Mouse (Mus musculus) ES-Bruce4 (cell line): ENCODE results near the gene Sept9. TPM values are rescaled to one million over a fixed set of nuclear protein-coding genes. Genes with fewer than 3 reads are reported as not detected.

Source experiments
- H3K27ac ChIP-seq: 2 replicates; pipeline ENCODE4 v1.5.1; 2012; ENCODE audit warnings: low read length, inconsistent platforms; ENCODE audit not compliant: insufficient read depth
- H3K27me3 ChIP-seq: 2 replicates; pipeline ENCODE4 v1.6.1; 2012; ENCODE audit warnings: mild to moderate bottlenecking, low read length, inconsistent platforms; ENCODE audit not compliant: control insufficient read depth, poor library complexity, insufficient read depth, severe bottlenecking
- H3K36me3 ChIP-seq: 2 replicates; pipeline ENCODE4 v1.6.1; 2012; ENCODE audit warnings: inconsistent platforms, mild to moderate bottlenecking, low read length, moderate library complexity; ENCODE audit not compliant: control insufficient read depth, poor library complexity, insufficient read depth, severe bottlenecking
- H3K4me1 ChIP-seq: one replicate; pipeline ENCODE4 v1.8.1; 2011; ENCODE audit warnings: low read length; ENCODE audit not compliant: control insufficient read depth, insufficient read depth
- H3K4me3 ChIP-seq: 2 replicates; pipeline ENCODE4 v1.5.1; 2011; ENCODE audit warnings: low read depth, mild to moderate bottlenecking, low read length
- H3K9ac ChIP-seq: 2 replicates; pipeline ENCODE4 v1.6.1; 2012; ENCODE audit warnings: low read depth, mild to moderate bottlenecking, inconsistent platforms; ENCODE audit not compliant: poor library complexity, severe bottlenecking
- H3K9me3 ChIP-seq: replicated peaks from 2 replicates; pipeline ENCODE4 v1.6.1; 2012; ENCODE audit warnings: mild to moderate bottlenecking, low read length, inconsistent platforms; ENCODE audit not compliant: control insufficient read depth, poor library complexity, insufficient read depth, severe bottlenecking
- CTCF ChIP-seq: IDR thresholded peaks from one replicate; pipeline ENCODE4 v1.8.1; 2011; ENCODE audit warnings: low read depth, low read length
- EP300 ChIP-seq: IDR thresholded peaks from 2 replicates; pipeline ENCODE4 v1.6.1; 2011; ENCODE audit warnings: low read depth, low read length; ENCODE audit not compliant: insufficient read depth
- POLR2A ChIP-seq: IDR thresholded peaks from one replicate; pipeline ENCODE4 v1.8.1; 2011; ENCODE audit warnings: low read length; ENCODE audit not compliant: insufficient read depth
- polyA plus RNA-seq: library from polyadenylated mRNA; stranded (reverse); fragments of >200 nt; gene quantifications from 2 replicates; pipeline ENCODE4 v1.2.4, GENCODE M21; 2011; ENCODE audit warnings: low read depth; ENCODE audit not compliant: missing spikeins, insufficient read depth, insufficient read length

Gene Sept9
- polyA plus RNA-seq, 1 experiment: 123 TPM

- Histone ChIP-seq H3K9me3 (no peaks in the 10 kb centered on the region), H3K4me3 (no peak overlapping the region), H3K9ac (no peak overlapping the region), H3K4me1 (no peaks in the 10 kb centered on the region), H3K36me3 (peaks cover 6% of the 10 kb centered on the region; the same call in 1 of the 2 replicates), H3K27me3 (no peaks in the 10 kb centered on the region), H3K27ac (peak overlapping the region; percentile 36; the same call in 1 of the 2 replicates)
- TF ChIP-seq POLR2A: no peak
- TF ChIP-seq CTCF: no peak
- no peak for TF ChIP-seq EP300
Measured at GRCm38 (mm10) chr11:117359161-117359560, 159.7 kb downstream of the Sept9 start.

GRCm38 (mm10) chr11:117359870-117360269 is 160.4 kb downstream of the Sept9 start:
- no peak overlapping the region for H3K4me3 ChIP-seq
- TF ChIP-seq POLR2A: no peak
- peak; percentile 94 for TF ChIP-seq CTCF
- no peak for TF ChIP-seq EP300
- H3K9ac ChIP-seq: no peak overlapping the region
- no peaks in the 10 kb centered on the region for H3K4me1 ChIP-seq
- no peaks in the 10 kb centered on the region for H3K27me3 ChIP-seq
- no peak overlapping the region for H3K27ac ChIP-seq
- peaks cover 6% of the 10 kb centered on the region; the same call in 1 of the 2 replicates for H3K36me3 ChIP-seq
- H3K9me3 ChIP-seq: no peaks in the 10 kb centered on the region

GRCm38 (mm10) chr11:117360561-117360960 is 161.1 kb downstream of the Sept9 start:
- H3K4me3 ChIP-seq: no peak overlapping the region
- no peak overlapping the region for H3K9ac ChIP-seq
- H3K9me3 ChIP-seq: no peaks in the 10 kb centered on the region
- no peak for TF ChIP-seq CTCF
- no peak for TF ChIP-seq POLR2A
- TF ChIP-seq EP300: no peak
- H3K4me1 ChIP-seq: no peaks in the 10 kb centered on the region
- no peaks in the 10 kb centered on the region for H3K27me3 ChIP-seq
- H3K36me3 ChIP-seq: peaks cover 6% of the 10 kb centered on the region; the same call in 1 of the 2 replicates
- no peak overlapping the region for H3K27ac ChIP-seq

- no peak overlapping the region for H3K9ac ChIP-seq
- no peaks in the 10 kb centered on the region for H3K9me3 ChIP-seq
- H3K4me1 ChIP-seq: no peaks in the 10 kb centered on the region
- no peak overlapping the region for H3K4me3 ChIP-seq
- H3K27me3 ChIP-seq: no peaks in the 10 kb centered on the region
- no peak overlapping the region for H3K27ac ChIP-seq
- TF ChIP-seq CTCF (peak; percentile 26), POLR2A (no peak)
- H3K36me3 ChIP-seq: 0 out of 2 replicates have a peak, but pooled peaks cover 4% of the 10 kb centered on the region
Measured at GRCm38 (mm10) chr11:117362307-117362706, 162.8 kb downstream of the Sept9 start.

- TF ChIP-seq EP300 (no peak), CTCF (no peak), POLR2A (no peak)
- H3K36me3 ChIP-seq: no peaks in the 10 kb centered on the region
- H3K27me3 ChIP-seq: no peaks in the 10 kb centered on the region
- H3K9me3 ChIP-seq: no peaks in the 10 kb centered on the region
- no peak overlapping the region for H3K4me3 ChIP-seq
- no peak overlapping the region for H3K9ac ChIP-seq
- no peaks in the 10 kb centered on the region for H3K4me1 ChIP-seq
- H3K27ac ChIP-seq: no peak overlapping the region
Measured at GRCm38 (mm10) chr11:117363918-117364317, 164.5 kb downstream of the Sept9 start.

GRCm38 (mm10) chr11:117366426-117366825 is 167.0 kb downstream of the Sept9 start:
- Histone ChIP-seq H3K36me3 (no peaks in the 10 kb centered on the region), H3K4me1 (no peaks in the 10 kb centered on the region), H3K27ac (no peak overlapping the region), H3K4me3 (no peak overlapping the region), H3K27me3 (no peaks in the 10 kb centered on the region), H3K9ac (no peak overlapping the region), H3K9me3 (no peaks in the 10 kb centered on the region)
- TF ChIP-seq POLR2A (no peak), CTCF (peak; percentile 91), EP300 (no peak)
